Mouse (Mus musculus): Measurements from ENCODE around the gene Anapc2.

DNA sequence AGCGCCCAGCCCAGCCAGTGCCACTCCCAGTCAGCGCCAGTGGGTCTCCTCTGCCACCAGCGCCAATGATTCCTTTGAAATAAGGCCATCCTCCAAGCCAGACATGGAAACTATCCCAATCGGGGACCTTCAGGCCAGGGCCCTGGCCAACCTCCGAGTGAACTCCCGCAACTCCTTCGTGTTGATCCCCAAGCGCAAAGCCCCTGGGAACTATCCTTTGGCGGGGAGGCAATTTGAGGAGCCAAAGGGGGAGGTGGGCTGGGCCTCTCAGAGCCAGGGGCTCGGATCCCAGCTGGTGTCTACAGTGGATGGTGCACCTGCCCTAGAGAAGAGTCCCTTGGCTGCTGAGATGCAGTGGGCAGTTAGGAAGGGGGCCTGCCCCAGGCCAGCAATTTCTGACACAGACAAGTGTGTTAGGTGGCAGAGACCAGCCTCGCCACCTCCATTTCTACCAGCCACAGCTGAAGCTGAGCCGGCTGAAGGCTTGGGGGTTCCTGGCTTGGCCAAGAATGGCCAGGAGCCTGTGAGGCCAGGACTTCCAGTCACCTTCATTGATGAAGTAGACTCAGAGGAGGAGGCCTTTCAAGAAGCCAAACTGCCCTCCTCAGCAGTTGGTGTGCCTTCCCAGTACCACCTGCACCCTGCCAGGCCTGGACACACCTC, 8.5 kb upstream of the Anapc2 start:
- TF ChIP-seq CTCF (IDR thresholded peaks at IDR 0.05; ENCODE audit: borderline replicate concordance, insufficient read depth, low read depth, low read length) = no peak
- no peak for TF ChIP-seq POLR2A (IDR thresholded peaks at IDR 0.05; ENCODE audit: borderline replicate concordance, insufficient read depth, low read length)

Data from cerebellum, adult 2 months (tissue).